ENCODE assay signal across 8 mouse cellular contexts in the genomic region with DNA sequence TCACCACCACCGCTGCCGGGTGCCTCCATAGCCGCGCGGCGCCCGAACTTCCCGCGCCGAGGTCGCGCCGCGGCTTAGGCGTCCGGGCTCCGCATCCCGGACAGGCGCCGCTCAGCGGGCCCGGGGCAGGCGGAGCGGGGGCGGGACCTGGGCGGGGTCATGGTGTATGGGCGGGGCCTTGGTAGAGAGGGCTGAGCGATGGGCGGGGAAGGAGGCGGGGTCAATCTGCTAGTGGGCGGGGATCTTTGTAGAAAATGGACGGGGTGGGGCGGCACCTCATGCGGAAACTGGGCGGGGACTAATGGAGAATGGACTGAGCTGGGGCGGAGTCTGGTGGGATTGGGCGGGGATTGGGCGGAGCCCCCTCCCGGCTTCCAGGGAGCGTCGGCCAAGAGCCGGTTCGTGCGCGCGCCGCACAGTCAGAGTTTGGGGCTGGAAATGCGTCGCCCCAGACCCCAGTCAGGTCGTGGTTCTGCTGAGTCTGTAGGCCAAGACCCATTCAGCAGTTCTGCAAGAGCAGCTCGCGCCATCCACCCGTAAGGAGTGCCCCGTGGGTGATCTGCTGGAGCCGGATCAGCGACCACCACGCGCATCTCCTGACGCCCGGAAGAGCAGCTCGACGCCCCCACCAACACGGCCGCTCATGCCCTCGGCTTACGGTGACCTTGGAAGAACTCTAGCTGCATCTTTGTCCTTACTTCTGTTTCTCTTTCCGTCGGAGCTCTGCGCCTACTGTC. TPM values are rescaled to one million over a fixed set of nuclear protein-coding genes. Genes with fewer than 3 reads are reported as not detected.
DNase-seq lines count a peak whose midpoint lies in the region; ATAC-seq and TF ChIP-seq lines count a peak whose summit lies in the region.

Prex1 (minus strand) TSS at position 143 of the 737 bp plus-strand sequence.

- no peaks in the 10 kb centered on the region for H3K27me3 ChIP-seq in neural tube, embryonic 15.5 days (replicated peaks)

- H3K9ac ChIP-seq in neural tube, embryonic 15.5 days (replicated peaks) = peak within 1 kb of the TSS; percentile 69

- peak within 1 kb of the TSS; percentile 90 for H3K4me2 ChIP-seq in neural tube, embryonic 15.5 days

- TF ChIP-seq POLR2A in lung, adult 2 months (IDR thresholded peaks at IDR 0.05; ENCODE audit: borderline replicate concordance, extremely low read depth, low read depth, low read length) = peak; percentile 44; the same call in 1 of the 2 replicates

- peak; percentile 93 for ATAC-seq in neural tube, embryonic 15.5 days (ENCODE audit: low FRiP score)

- no peak for TF ChIP-seq CTCF in layer of hippocampus, adult 2 months (conservative IDR thresholded peaks at IDR 0.05)
- no peak for TF ChIP-seq CTCF in lung, adult 2 months (IDR thresholded peaks at IDR 0.05; ENCODE audit: insufficient read depth, low read length)

- peaks cover 10% of the 10 kb centered on the region for H3K4me1 ChIP-seq in lung, adult 2 months (ENCODE audit: control insufficient read depth, insufficient read depth, low read length)
- peaks cover 38% of the 10 kb centered on the region for H3K4me1 ChIP-seq in neural tube, embryonic 15.5 days

- H3K27ac ChIP-seq in layer of hippocampus, adult 2 months = peak within 1 kb of the TSS; percentile 89
- H3K27ac ChIP-seq in neural tube, embryonic 15.5 days (replicated peaks) = peak within 1 kb of the TSS; percentile 82

- H3K9me3 ChIP-seq in neural tube, embryonic 15.5 days (replicated peaks) = no peaks in the 10 kb centered on the region

- under 1% methylated on average over 68 of the region's 69 CpGs for WGBS in lung, adult 2 months
- WGBS in neural tube, embryonic 15.5 days = under 1% methylated on average over 63 of the region's 69 CpGs

- H3K36me3 ChIP-seq in neural tube, embryonic 15.5 days = no peaks in the 10 kb centered on the region

- peak within 1 kb of the TSS; percentile 96 for H3K4me3 ChIP-seq in layer of hippocampus, adult 2 months
- peak within 1 kb of the TSS; percentile 90 for H3K4me3 ChIP-seq in lung, adult 2 months (replicated peaks; ENCODE audit: extremely low read depth, low read depth, low read length)
- H3K4me3 ChIP-seq in neural tube, embryonic 15.5 days (replicated peaks) = peak within 1 kb of the TSS; percentile 83

- peak; percentile 58 for DNase-seq in MEL-GATA-1-ER (ENCODE audit: extremely low read depth, low read depth)
- peak; percentile 90 for DNase-seq in cerebellum, adult 9-10 months
- DNase-seq in forelimb bud, embryonic 11.5 days (ENCODE audit: low read depth, low spot score) = peak; percentile 98
- DNase-seq in heart, postnatal 4 days = peak; percentile 100
- DNase-seq in layer of hippocampus, adult 2 months (ENCODE audit: low spot score in 2 of 2) = peak; percentile 97 to 98
- DNase-seq in lung, adult 2 months = peak; percentile 98
- peak; percentile 100 for DNase-seq in testis, postnatal 10 days (ENCODE audit: low spot score)

RNA-seq across cellular contexts. Expression of gene Prex1, which starts in this region (rescaled TPM):
- total RNA-seq in heart, postnatal 4 days (2021) = 10 to 100 TPM; 13.8 to 14.8 TPM
- 10 to 100 TPM; 69.9 to 71.3 TPM for total RNA-seq in layer of hippocampus, adult 2 months (2021)
- 61.1 and 64.0 TPM in 2 replicates for polyA plus RNA-seq in lung, adult 2 months (2012; rRNA removed)
- polyA plus RNA-seq in neural tube, embryonic 15.5 days (2015; fragmentation: Nextera tagmentation; extraction: Ambion mirVana) = 22.0 and 24.9 TPM in 2 replicates

Comparison
In these comparisons a context has a peak if more than half of its experiments do, and no peak if none do; other contexts are left out.
1. Peak in every context shown above with its lines: DNase-seq, ATAC-seq, H3K4me3 ChIP-seq and H3K27ac ChIP-seq.
2. RNA of gene Prex1 (total RNA-seq): 69.9 to 71.3 TPM in layer of hippocampus, adult 2 months; 13.8 to 14.8 TPM in heart, postnatal 4 days; every median in the first group is over 4 times any median in the second.